Mouse (Mus musculus): ENCODE data around the gene Fam84b.

GRCm38 (mm10) chr15:60896040-60896439 is 42.5 kb upstream of the Fam84b start:
- TF ChIP-seq CTCF (IDR thresholded peaks at IDR 0.05; ENCODE audit: insufficient read depth, low read depth, low read length), result no peak
- TF ChIP-seq POLR2A (IDR thresholded peaks at IDR 0.05; ENCODE audit: insufficient read depth, low read depth, low read length), result no peak
